ENCODE assay signal across 26 mouse cellular contexts in the genomic region with DNA sequence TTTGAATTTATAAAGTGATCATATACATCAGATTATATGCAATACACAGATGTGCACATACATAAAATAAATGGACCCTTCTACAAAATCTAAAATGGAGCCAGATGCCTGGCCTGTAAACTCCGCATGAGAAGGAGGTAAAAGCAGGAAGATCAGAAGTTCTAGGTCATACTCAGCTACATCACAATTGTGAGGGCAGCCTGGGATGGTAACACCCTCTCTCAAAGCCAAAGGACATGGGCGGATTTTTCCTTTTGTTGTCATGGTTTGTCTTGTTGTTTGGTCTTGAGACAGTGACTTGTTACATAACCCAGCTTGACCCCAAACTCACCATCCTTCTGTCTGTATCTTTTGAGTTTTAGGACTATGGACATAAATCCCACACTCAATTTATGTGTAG.
"Had no signal": no experiment of that assay in that cellular context is flagged by ENCODE, and none has a peak within 500 bp of the region (broad histone marks: within the 10 kb centered on the region; RNA-seq: fewer than 3 reads in every experiment).

No protein-coding gene starts in this region.

- H3K4me3 ChIP-seq: heart, embryonic 13.5 days; heart, embryonic 15.5 days; hindbrain, embryonic 13.5 days; hindbrain, embryonic 15.5 days; kidney, embryonic 15.5 days; limb, embryonic 13.5 days; limb, embryonic 15.5 days; liver, embryonic 12.5 days had no signal

- H3K27me3 ChIP-seq: heart, embryonic 13.5 days; heart, embryonic 15.5 days; hindbrain, embryonic 13.5 days; hindbrain, embryonic 15.5 days; kidney, embryonic 15.5 days; limb, embryonic 13.5 days; limb, embryonic 15.5 days; liver, embryonic 12.5 days had no signal

- H3K9me3 ChIP-seq: heart, embryonic 13.5 days; heart, embryonic 15.5 days; hindbrain, embryonic 13.5 days; hindbrain, embryonic 15.5 days; kidney, embryonic 15.5 days; limb, embryonic 13.5 days; limb, embryonic 15.5 days; liver, embryonic 12.5 days had no signal

- H3K27ac ChIP-seq: heart, embryonic 13.5 days; heart, embryonic 15.5 days; hindbrain, embryonic 13.5 days; hindbrain, embryonic 15.5 days; hindbrain, postnatal 0 days; kidney, embryonic 15.5 days; kidney, postnatal 0 days; limb, embryonic 13.5 days; limb, embryonic 15.5 days; liver, embryonic 12.5 days; liver, embryonic 14.5 days had no signal

- H3K4me2 ChIP-seq: heart, embryonic 11.5 days; heart, embryonic 13.5 days; heart, embryonic 15.5 days; hindbrain, embryonic 13.5 days; hindbrain, embryonic 15.5 days; kidney, embryonic 15.5 days; limb, embryonic 13.5 days; limb, embryonic 15.5 days; liver, embryonic 12.5 days had no signal

- H3K4me1 ChIP-seq: heart, embryonic 13.5 days; heart, embryonic 15.5 days; hindbrain, embryonic 13.5 days; hindbrain, embryonic 15.5 days; kidney, embryonic 15.5 days; limb, embryonic 15.5 days; liver, embryonic 12.5 days had no signal

- H3K9ac ChIP-seq: heart, embryonic 13.5 days; heart, embryonic 15.5 days; hindbrain, embryonic 13.5 days; hindbrain, embryonic 15.5 days; kidney, embryonic 15.5 days; limb, embryonic 13.5 days; limb, embryonic 15.5 days; liver, embryonic 12.5 days; liver, embryonic 14.5 days had no signal

- ATAC-seq: hindbrain, postnatal 0 days; intestine, embryonic 16.5 days; liver, embryonic 12.5 days had no signal

- DNase-seq: gastrocnemius, postnatal 14 days; gastrocnemius, postnatal 36 days; heart, adult 18-20 months; heart, postnatal 14 days; heart, postnatal 36 days; kidney, adult 11 months; kidney, adult 2 months; kidney, adult 9 months; kidney, postnatal 14 days; kidney, postnatal 36 days; layer of hippocampus, adult 9-11 months; layer of hippocampus, postnatal 36 days; left cerebral cortex, postnatal 4 days had no signal
